Mouse (Mus musculus): ENCODE measurements around the gene Glrx5.

DNA sequence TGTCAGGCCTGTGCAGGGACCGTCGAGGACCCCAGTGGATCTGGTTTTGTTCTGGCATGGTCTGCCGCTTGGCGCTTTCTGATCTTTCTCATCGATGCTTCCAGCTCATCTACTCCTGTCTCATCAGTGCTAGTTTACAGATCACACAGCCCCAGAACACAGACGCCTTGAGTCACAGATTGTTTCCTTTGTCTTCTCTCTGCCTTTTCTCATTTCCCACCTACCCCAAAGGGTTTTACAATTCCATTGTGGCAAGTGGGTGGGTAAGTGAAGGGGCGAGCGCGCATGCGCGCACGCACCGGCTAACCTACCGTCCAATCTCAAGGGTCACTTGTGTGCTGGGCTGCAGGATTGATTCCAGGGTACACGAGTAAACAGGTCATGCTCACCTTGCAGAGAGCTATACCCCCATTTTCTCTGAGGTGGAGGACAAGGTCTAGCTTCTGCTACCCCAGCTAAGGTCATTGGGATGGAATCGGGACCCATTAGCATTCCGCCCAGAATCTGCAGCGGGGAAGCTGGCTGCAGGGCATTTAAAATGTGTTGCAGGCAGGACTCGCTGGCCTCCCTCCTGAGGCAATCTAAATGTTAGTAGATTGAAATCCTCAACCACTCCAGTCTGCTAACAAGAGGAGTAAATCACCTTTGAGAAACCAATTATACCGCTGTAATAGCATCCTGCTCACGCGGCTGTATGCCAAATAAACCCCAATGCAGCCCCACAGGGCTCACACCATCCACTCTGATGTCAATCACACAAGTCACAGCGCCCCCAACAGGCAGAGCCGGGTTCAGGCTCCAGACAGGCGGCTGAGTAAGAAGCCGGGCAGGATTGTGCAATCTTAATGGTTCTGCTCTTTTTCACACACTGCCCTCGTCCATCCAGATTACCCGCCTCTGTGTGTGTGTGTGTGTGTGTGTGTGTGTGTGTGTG, 31.0 kb downstream of the Glrx5 start:
- TF ChIP-seq MAX (IDR thresholded peaks at IDR 0.05) (no peak), FOSL1 (IDR thresholded peaks at IDR 0.05; ENCODE audit: insufficient read depth, low read length, poor library complexity, severe bottlenecking) (no peak), CTCF (IDR thresholded peaks at IDR 0.05; ENCODE audit: control insufficient read depth, insufficient read depth, insufficient read length) (no peak), USF1 (IDR thresholded peaks at IDR 0.05; ENCODE audit: low read depth) (no peak), MYOD1 (IDR thresholded peaks at IDR 0.05; ENCODE audit: control insufficient read depth, insufficient read length, low read depth) (no peak)
